15 mouse cellular contexts compared by ENCODE assay signal in genomic region chr17:73245089-73245684, GRCm38 (mm10).
DNase-seq lines count a peak whose midpoint lies in the region; ATAC-seq and TF ChIP-seq lines count a peak whose summit lies in the region.
"Had no signal": no experiment of that assay in that cellular context is flagged by ENCODE, and none has a peak within 500 bp of the region (broad histone marks: within the 10 kb centered on the region; RNA-seq: fewer than 3 reads in every experiment).

No protein-coding gene starts in this region.

- H3K9me3 ChIP-seq in heart, embryonic 13.5 days = no peaks in the 10 kb centered on the region
- no peaks in the 10 kb centered on the region for H3K9me3 ChIP-seq in liver, embryonic 11.5 days (ENCODE audit: control insufficient read depth, low read length)
- H3K9me3 ChIP-seq in liver, embryonic 15.5 days (replicated peaks) = no peaks in the 10 kb centered on the region
- H3K9me3 ChIP-seq in stomach, postnatal 0 days (ENCODE audit: control insufficient read depth, low read length) = no peaks in the 10 kb centered on the region
- H3K9me3 ChIP-seq: forebrain, embryonic 15.5 days; lung, embryonic 15.5 days had no signal

- H3K4me2 ChIP-seq in heart, embryonic 13.5 days = no peak overlapping the region
- H3K4me2 ChIP-seq in liver, embryonic 11.5 days = no peak overlapping the region
- no peak overlapping the region for H3K4me2 ChIP-seq in liver, embryonic 15.5 days
- no peak overlapping the region for H3K4me2 ChIP-seq in stomach, postnatal 0 days (replicated peaks; ENCODE audit: low read depth)
- H3K4me2 ChIP-seq: forebrain, embryonic 15.5 days; lung, embryonic 15.5 days had no signal

- H3K9ac ChIP-seq in heart, embryonic 13.5 days = no peak overlapping the region
- no peak overlapping the region for H3K9ac ChIP-seq in liver, embryonic 11.5 days (ENCODE audit: low read depth, low read length)
- H3K9ac ChIP-seq in liver, embryonic 15.5 days = no peak overlapping the region
- no peak overlapping the region for H3K9ac ChIP-seq in stomach, postnatal 0 days (ENCODE audit: low read length)
- H3K9ac ChIP-seq: forebrain, embryonic 15.5 days; lung, embryonic 15.5 days had no signal

- TF ChIP-seq EP300 in stomach, postnatal 0 days (optimal IDR thresholded peaks at IDR 0.05) = no peak

- intact Hi-C loops in gastrocnemius, postnatal 14 days (cut with DNase I; ENCODE audit: low total_unique reads) = no loop called here

- peak overlapping the region; percentile 73 for H3K27ac ChIP-seq in heart, embryonic 13.5 days (replicated peaks)
- no peak overlapping the region for H3K27ac ChIP-seq in liver, embryonic 11.5 days (ENCODE audit: low read depth, low read length)
- H3K27ac ChIP-seq in liver, embryonic 15.5 days (replicated peaks) = 0 out of 2 replicates have a peak overlapping the region, but pooled peaks have one; percentile 24
- no peak overlapping the region for H3K27ac ChIP-seq in stomach, postnatal 0 days (replicated peaks)
- H3K27ac ChIP-seq: forebrain, embryonic 15.5 days; lung, embryonic 15.5 days had no signal

- peaks cover 20% of the 10 kb centered on the region for H3K36me3 ChIP-seq in heart, embryonic 13.5 days
- no peaks in the 10 kb centered on the region for H3K36me3 ChIP-seq in liver, embryonic 11.5 days (ENCODE audit: control insufficient read depth, insufficient read depth, low read length)
- H3K36me3 ChIP-seq in liver, embryonic 15.5 days (replicated peaks) = no peaks in the 10 kb centered on the region
- no peaks in the 10 kb centered on the region for H3K36me3 ChIP-seq in stomach, postnatal 0 days (ENCODE audit: control insufficient read depth, insufficient read depth, low read length)
- H3K36me3 ChIP-seq: forebrain, embryonic 15.5 days; lung, embryonic 15.5 days had no signal

- H3K27me3 ChIP-seq in heart, embryonic 13.5 days (replicated peaks) = no peaks in the 10 kb centered on the region
- H3K27me3 ChIP-seq in liver, embryonic 11.5 days (replicated peaks; ENCODE audit: control insufficient read depth, insufficient read depth, low read length) = no peaks in the 10 kb centered on the region
- H3K27me3 ChIP-seq in liver, embryonic 15.5 days = no peaks in the 10 kb centered on the region
- H3K27me3 ChIP-seq in stomach, postnatal 0 days (ENCODE audit: control insufficient read depth, insufficient read depth, low read length) = no peaks in the 10 kb centered on the region
- H3K27me3 ChIP-seq: forebrain, embryonic 15.5 days; lung, embryonic 15.5 days had no signal

- H3K4me3 ChIP-seq in heart, embryonic 13.5 days = no peak overlapping the region
- no peak overlapping the region for H3K4me3 ChIP-seq in liver, embryonic 11.5 days (ENCODE audit: low read depth, low read length)
- no peak overlapping the region for H3K4me3 ChIP-seq in liver, embryonic 15.5 days (replicated peaks)
- no peak overlapping the region for H3K4me3 ChIP-seq in stomach, postnatal 0 days (ENCODE audit: low read depth, low read length)
- H3K4me3 ChIP-seq: forebrain, embryonic 15.5 days; lung, embryonic 15.5 days had no signal

- no peak for DNase-seq in heart, adult 8-10 months (ENCODE audit: low spot score)
- no peak for DNase-seq in liver, embryonic 11.5 days (ENCODE audit: low spot score)
- no peak for DNase-seq in liver
- DNase-seq in stomach, postnatal 0 days (ENCODE audit: low spot score) = no peak
- no peak for DNase-seq in gastrocnemius, adult 18-20 months (ENCODE audit: low spot score)
- no peak for DNase-seq in gastrocnemius, postnatal 14 days
- DNase-seq: B cell, adult 2 months; cerebellum, adult 8-10 months; gastrocnemius, postnatal 10 days; kidney, postnatal 10 days; right cerebral cortex, postnatal 14 days had no signal

- peak; percentile 7; the same call in 1 of the 2 replicates for TF ChIP-seq CTCF in stomach, postnatal 0 days (IDR thresholded peaks at IDR 0.05; ENCODE audit: low read depth)

- H3K4me1 ChIP-seq in heart, embryonic 13.5 days = peaks cover 46% of the 10 kb centered on the region
- peaks cover 11% of the 10 kb centered on the region for H3K4me1 ChIP-seq in liver, embryonic 11.5 days (replicated peaks; ENCODE audit: control insufficient read depth, insufficient read depth, low read length)
- peaks cover 19% of the 10 kb centered on the region for H3K4me1 ChIP-seq in liver, embryonic 15.5 days (replicated peaks)
- H3K4me1 ChIP-seq in stomach, postnatal 0 days (replicated peaks; ENCODE audit: control insufficient read depth, insufficient read depth) = no peaks in the 10 kb centered on the region
- H3K4me1 ChIP-seq: forebrain, embryonic 15.5 days had no signal

- WGBS in heart, embryonic 13.5 days = 25% methylated on average over 13 of the region's 13 CpGs
- 47% methylated on average over 13 of the region's 13 CpGs for WGBS in liver, embryonic 11.5 days
- whole genome bisulfite sequencing in liver, embryonic 15.5 days (ENCODE audit: insufficient replicate concordance) = 44% methylated on average over 13 of the region's 13 CpGs
- 64% methylated on average over 13 of the region's 13 CpGs for WGBS in stomach, postnatal 0 days

- ATAC-seq in heart, embryonic 13.5 days (ENCODE audit: extremely low read depth, insufficient number of reproducible peaks, low FRiP score, low TSS enrichment) = 0 out of 2 replicates have a peak, but pooled peaks have one; percentile 20
- peak; percentile 73 for ATAC-seq in liver, embryonic 11.5 days (replicated peaks; ENCODE audit: low FRiP score)
- ATAC-seq in liver, embryonic 15.5 days (ENCODE audit: insufficient read depth) = peak; percentile 60
- no peak for ATAC-seq in stomach, postnatal 0 days (ENCODE audit: low FRiP score, low TSS enrichment)
- ATAC-seq: forebrain, embryonic 15.5 days had no signal

Comparison
In these comparisons a context has a peak if more than half of its experiments do, and no peak if none do; other contexts are left out.
1. H3K27ac ChIP-seq: peak in heart, embryonic 13.5 days (single experiment) and liver, embryonic 15.5 days (single experiment); none in liver, embryonic 11.5 days (single experiment) and stomach, postnatal 0 days (single experiment).